Mouse (Mus musculus): Measurements from ENCODE around the gene H2-Ob. TPM values are rescaled to one million over a fixed set of nuclear protein-coding genes. Genes with fewer than 3 reads are reported as not detected.
A peak's percentile ranks its signal among the peaks of the same experiment; 100 is the strongest.
"Not testable (repeated sequence)": the region's sequence is repeated elsewhere in the genome, so short reads cannot be mapped to it uniquely, and the experiment has no call there.

Gene H2-Ob
- polyA plus RNA-seq, 1 experiment from 2014 or later = 0.33 TPM

DNA sequence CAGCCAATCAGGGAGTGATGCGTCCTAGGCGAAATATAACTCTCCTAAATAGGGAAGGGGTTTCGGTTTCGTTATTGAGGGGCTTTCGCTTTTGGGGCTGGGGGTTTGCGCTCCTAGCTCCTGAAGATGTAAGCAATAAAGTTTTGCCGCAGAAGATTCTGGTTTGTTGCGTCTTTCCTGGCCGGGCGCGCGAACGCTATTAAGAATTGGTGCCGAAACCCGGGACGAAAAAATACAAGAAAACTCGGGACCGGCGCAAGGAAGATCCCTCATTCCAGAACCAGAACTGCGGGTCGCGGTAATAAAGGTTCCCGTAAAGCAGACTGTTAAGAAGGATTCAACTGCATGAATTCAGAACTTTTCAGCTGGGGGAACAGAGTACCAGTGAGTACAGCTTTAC, 12.8 kb upstream of the H2-Ob start:
- H3K9me3 ChIP-seq (ENCODE audit: control insufficient read depth, low read length); H3K4me3 ChIP-seq (ENCODE audit: low read length); H3K9ac ChIP-seq (ENCODE audit: low read depth, low read length); ATAC-seq; H3K27ac ChIP-seq (ENCODE audit: low read depth, low read length); H3K4me1 ChIP-seq (ENCODE audit: control insufficient read depth, insufficient read depth, low read depth, low read length); H3K4me2 ChIP-seq (ENCODE audit: low read length); H3K27me3 ChIP-seq (replicated peaks; ENCODE audit: control insufficient read depth, insufficient read depth, low read length); H3K36me3 ChIP-seq (ENCODE audit: control insufficient read depth, insufficient read depth, low read length): not testable (repeated sequence)
- 97% methylated on average over 13 of the region's 23 CpGs for WGBS

DNA sequence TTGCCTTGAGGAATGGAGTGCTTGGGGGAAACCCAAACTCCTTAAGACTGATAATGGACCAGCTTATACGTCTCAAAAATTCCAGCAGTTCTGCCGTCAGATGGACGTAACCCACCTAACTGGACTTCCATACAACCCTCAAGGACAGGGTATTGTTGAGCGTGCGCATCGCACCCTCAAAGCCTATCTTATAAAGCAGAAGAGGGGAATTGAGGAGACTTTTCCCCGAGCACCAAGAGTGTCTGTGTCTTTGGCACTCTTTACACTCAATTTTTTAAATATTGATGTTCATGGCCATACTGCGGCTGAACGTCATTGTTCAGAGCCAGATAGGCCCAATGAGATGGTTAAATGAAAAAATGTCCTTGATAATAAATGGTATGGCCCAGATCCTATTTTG, 7.7 kb upstream of the H2-Ob start:
- not testable (repeated sequence) for H3K9me3 ChIP-seq (ENCODE audit: control insufficient read depth, low read length); ATAC-seq; H3K27me3 ChIP-seq (replicated peaks; ENCODE audit: control insufficient read depth, insufficient read depth, low read length); H3K9ac ChIP-seq (ENCODE audit: low read depth, low read length); H3K4me1 ChIP-seq (ENCODE audit: control insufficient read depth, insufficient read depth, low read depth, low read length); H3K36me3 ChIP-seq (ENCODE audit: control insufficient read depth, insufficient read depth, low read length); H3K4me2 ChIP-seq (ENCODE audit: low read length); H3K4me3 ChIP-seq (ENCODE audit: low read length); H3K27ac ChIP-seq (ENCODE audit: low read depth, low read length)
- 97% methylated on average over 4 of the region's 9 CpGs for WGBS

- H3K9me3 ChIP-seq (ENCODE audit: control insufficient read depth, low read length); ATAC-seq; H3K4me2 ChIP-seq (ENCODE audit: low read length); H3K4me3 ChIP-seq (ENCODE audit: low read length); H3K27me3 ChIP-seq (replicated peaks; ENCODE audit: control insufficient read depth, insufficient read depth, low read length); H3K9ac ChIP-seq (ENCODE audit: low read depth, low read length); H3K36me3 ChIP-seq (ENCODE audit: control insufficient read depth, insufficient read depth, low read length); H3K4me1 ChIP-seq (ENCODE audit: control insufficient read depth, insufficient read depth, low read depth, low read length); H3K27ac ChIP-seq (ENCODE audit: low read depth, low read length): not testable (repeated sequence)
- 98% methylated on average over 3 of the region's 7 CpGs for WGBS
These were observed 6.7 kb upstream of the H2-Ob start for GRCm38 (mm10) chr17:34232021-34232420.

DNA sequence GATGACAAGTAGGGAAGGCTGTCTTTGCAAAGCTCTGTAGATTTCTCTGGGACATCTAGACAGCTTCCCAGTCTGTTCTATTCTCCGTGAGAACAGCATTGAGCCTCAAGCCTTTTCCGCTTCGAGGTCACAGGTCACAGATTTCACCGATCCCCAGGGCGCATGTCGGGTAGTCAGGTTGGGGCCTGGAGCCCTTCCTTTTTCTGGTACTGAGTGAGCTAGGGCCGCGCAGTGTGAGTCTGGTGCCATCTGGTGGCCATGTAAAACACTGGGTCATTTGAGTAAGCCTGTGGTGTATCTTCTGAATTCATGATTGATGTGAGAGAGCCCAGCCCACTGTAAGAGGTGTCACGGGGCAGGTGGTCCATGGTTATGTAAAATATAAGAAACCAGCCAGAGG, 3.8 kb upstream of the H2-Ob start:
- Histone ChIP-seq H3K27ac (ENCODE audit: low read depth, low read length) (no peak overlapping the region), H3K4me3 (ENCODE audit: low read length) (no peak overlapping the region), H3K9me3 (ENCODE audit: control insufficient read depth, low read length) (no peaks in the 10 kb centered on the region), H3K9ac (ENCODE audit: low read depth, low read length) (no peak overlapping the region), H3K4me2 (ENCODE audit: low read length) (no peak overlapping the region), H3K36me3 (ENCODE audit: control insufficient read depth, insufficient read depth, low read length) (no peaks in the 10 kb centered on the region), H3K4me1 (ENCODE audit: control insufficient read depth, insufficient read depth, low read depth, low read length) (no peaks in the 10 kb centered on the region), H3K27me3 (replicated peaks; ENCODE audit: control insufficient read depth, insufficient read depth, low read length) (no peaks in the 10 kb centered on the region)
- WGBS = 49% methylated on average over 9 of the region's 9 CpGs
- ATAC-seq = peak; percentile 74; the same call in 1 of the 2 replicates

DNA sequence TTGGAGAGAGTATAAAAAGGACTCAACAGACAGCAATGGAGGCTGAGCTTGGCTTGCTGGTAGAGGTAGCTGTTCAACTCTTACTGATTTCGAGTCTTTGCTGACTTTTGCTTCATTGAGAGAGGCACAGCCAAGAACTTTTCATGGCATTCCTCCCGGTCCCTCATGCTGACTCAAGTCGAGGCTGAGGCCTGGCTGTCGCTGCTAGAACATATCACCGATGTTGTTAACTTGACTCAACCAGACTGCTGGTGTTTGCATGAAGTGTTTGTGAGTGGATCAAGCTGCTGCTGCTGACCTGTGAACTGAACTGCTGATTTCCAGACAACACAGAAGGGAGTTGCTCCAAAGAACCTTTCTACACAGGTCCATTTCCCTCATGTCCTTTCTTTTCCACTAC, 2.0 kb upstream of the H2-Ob start:
- Histone ChIP-seq H3K27me3 (replicated peaks; ENCODE audit: control insufficient read depth, insufficient read depth, low read length) (no peaks in the 10 kb centered on the region), H3K36me3 (ENCODE audit: control insufficient read depth, insufficient read depth, low read length) (no peaks in the 10 kb centered on the region), H3K4me2 (ENCODE audit: low read length) (no peak overlapping the region), H3K4me1 (ENCODE audit: control insufficient read depth, insufficient read depth, low read depth, low read length) (no peaks in the 10 kb centered on the region), H3K4me3 (ENCODE audit: low read length) (no peak overlapping the region), H3K9ac (ENCODE audit: low read depth, low read length) (no peak overlapping the region), H3K27ac (ENCODE audit: low read depth, low read length) (no peak overlapping the region), H3K9me3 (ENCODE audit: control insufficient read depth, low read length) (peaks cover under 1% of the 10 kb centered on the region)
- 83% methylated on average over 5 of the region's 5 CpGs for WGBS
- ATAC-seq = no peak

- Histone ChIP-seq H3K4me2 (ENCODE audit: low read length) (no peak overlapping the region), H3K9ac (ENCODE audit: low read depth, low read length) (no peak overlapping the region), H3K4me3 (ENCODE audit: low read length) (no peak overlapping the region), H3K27ac (ENCODE audit: low read depth, low read length) (no peak overlapping the region), H3K9me3 (ENCODE audit: control insufficient read depth, low read length) (peaks cover 3% of the 10 kb centered on the region), H3K4me1 (ENCODE audit: control insufficient read depth, insufficient read depth, low read depth, low read length) (no peaks in the 10 kb centered on the region), H3K36me3 (ENCODE audit: control insufficient read depth, insufficient read depth, low read length) (no peaks in the 10 kb centered on the region), H3K27me3 (replicated peaks; ENCODE audit: control insufficient read depth, insufficient read depth, low read length) (no peaks in the 10 kb centered on the region)
- ATAC-seq = no peak
- WGBS = 80% methylated on average over 3 of the region's 3 CpGs
These were observed 962 bp upstream of the H2-Ob start for GRCm38 (mm10) chr17:34237741-34238140.

- peaks cover 3% of the 10 kb centered on the region for H3K9me3 ChIP-seq (ENCODE audit: control insufficient read depth, low read length)
- H3K36me3 ChIP-seq (ENCODE audit: control insufficient read depth, insufficient read depth, low read length) = no peaks in the 10 kb centered on the region
- no peaks in the 10 kb centered on the region for H3K27me3 ChIP-seq (replicated peaks; ENCODE audit: control insufficient read depth, insufficient read depth, low read length)
- no peak overlapping the region for H3K4me2 ChIP-seq (ENCODE audit: low read length)
- H3K4me3 ChIP-seq (ENCODE audit: low read length) = no peak overlapping the region
- 76% methylated on average over 10 of the region's 10 CpGs for WGBS
- no peaks in the 10 kb centered on the region for H3K4me1 ChIP-seq (ENCODE audit: control insufficient read depth, insufficient read depth, low read depth, low read length)
- no peak overlapping the region for H3K27ac ChIP-seq (ENCODE audit: low read depth, low read length)
- no peak overlapping the region for H3K9ac ChIP-seq (ENCODE audit: low read depth, low read length)
- no peak for ATAC-seq
These were observed 918 bp downstream of the H2-Ob start for GRCm38 (mm10) chr17:34239601-34240041.

DNA sequence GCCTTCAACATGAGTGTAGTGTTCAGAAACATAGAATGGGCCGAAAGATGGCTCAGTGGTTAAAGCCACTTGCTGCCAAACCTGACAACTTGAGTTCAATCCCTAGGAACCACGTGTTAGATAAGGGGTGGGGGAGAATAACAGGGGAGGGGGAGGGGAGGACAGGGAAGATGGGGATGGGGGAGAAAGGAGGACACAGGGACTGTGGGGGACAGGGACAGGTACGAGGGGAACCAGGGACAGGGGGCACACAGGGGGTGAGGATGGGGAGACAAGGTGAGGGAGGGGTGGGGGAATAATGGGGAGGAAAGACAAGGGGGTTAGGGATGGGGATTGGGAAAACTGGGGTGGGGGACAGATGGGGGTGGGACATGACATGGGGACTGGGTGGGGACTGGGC, 1.7 kb downstream of the H2-Ob start:
- ATAC-seq = no peak
- H3K4me3 ChIP-seq (ENCODE audit: low read length) = no peak overlapping the region
- WGBS = 71% methylated on average over 3 of the region's 3 CpGs

DNA sequence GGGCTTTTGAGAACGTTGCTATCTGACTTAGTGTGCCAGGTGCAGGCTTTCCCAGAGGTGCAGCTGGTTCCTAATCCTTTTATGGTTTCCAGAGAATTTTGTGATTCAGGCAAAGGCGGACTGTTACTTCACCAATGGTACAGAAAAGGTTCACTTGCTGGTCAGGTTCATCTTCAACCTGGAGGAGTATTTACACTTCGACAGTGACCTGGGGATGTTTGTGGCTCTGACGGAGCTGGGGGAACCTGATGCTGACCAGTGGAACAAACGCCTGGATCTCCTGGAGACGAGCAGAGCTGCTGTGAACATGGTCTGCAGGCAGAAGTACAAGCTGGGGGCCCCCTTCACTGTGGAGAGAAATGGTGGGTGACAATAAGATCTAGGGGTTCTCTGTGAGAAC, 2.2 kb downstream of the H2-Ob start:
- H3K9ac ChIP-seq (ENCODE audit: low read depth, low read length) = no peak overlapping the region
- H3K4me2 ChIP-seq (ENCODE audit: low read length) = no peak overlapping the region
- peaks cover 3% of the 10 kb centered on the region for H3K9me3 ChIP-seq (ENCODE audit: control insufficient read depth, low read length)
- 80% methylated on average over 6 of the region's 6 CpGs for WGBS
- H3K27ac ChIP-seq (ENCODE audit: low read depth, low read length) = no peak overlapping the region
- no peaks in the 10 kb centered on the region for H3K36me3 ChIP-seq (ENCODE audit: control insufficient read depth, insufficient read depth, low read length)
- H3K4me3 ChIP-seq (ENCODE audit: low read length) = no peak overlapping the region
- ATAC-seq = no peak
- no peaks in the 10 kb centered on the region for H3K4me1 ChIP-seq (ENCODE audit: control insufficient read depth, insufficient read depth, low read depth, low read length)
- no peaks in the 10 kb centered on the region for H3K27me3 ChIP-seq (replicated peaks; ENCODE audit: control insufficient read depth, insufficient read depth, low read length)

More for the DNA sequence above, 1.7 kb downstream of the H2-Ob start:
- H3K27me3 ChIP-seq (replicated peaks; ENCODE audit: control insufficient read depth, insufficient read depth, low read length) = no peaks in the 10 kb centered on the region
- no peak overlapping the region for H3K4me2 ChIP-seq (ENCODE audit: low read length)
- H3K4me1 ChIP-seq (ENCODE audit: control insufficient read depth, insufficient read depth, low read depth, low read length) = no peaks in the 10 kb centered on the region
- peaks cover 3% of the 10 kb centered on the region for H3K9me3 ChIP-seq (ENCODE audit: control insufficient read depth, low read length)
- no peak overlapping the region for H3K27ac ChIP-seq (ENCODE audit: low read depth, low read length)
- H3K36me3 ChIP-seq (ENCODE audit: control insufficient read depth, insufficient read depth, low read length) = no peaks in the 10 kb centered on the region
- H3K9ac ChIP-seq (ENCODE audit: low read depth, low read length) = no peak overlapping the region

DNA sequence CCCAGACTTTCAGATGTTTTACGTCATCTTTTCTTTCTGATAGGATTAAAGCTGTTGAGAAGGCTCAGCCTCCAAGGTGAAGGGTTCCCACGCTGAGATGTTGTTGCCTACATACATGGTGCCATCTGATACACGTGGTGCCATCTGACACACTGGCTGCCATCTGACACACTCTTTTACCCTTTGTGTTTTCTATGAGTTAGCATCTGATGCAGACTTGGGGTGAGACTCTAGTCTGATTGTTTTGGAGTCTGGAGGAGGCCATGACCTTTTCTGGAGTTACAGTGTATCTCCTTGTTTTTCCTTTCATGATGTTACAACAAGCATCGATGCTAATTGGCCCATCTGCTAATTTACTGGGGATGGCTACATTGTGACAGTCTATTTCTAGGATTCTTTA, 6.0 kb downstream of the H2-Ob start:
- H3K9ac ChIP-seq (ENCODE audit: low read depth, low read length) = no peak overlapping the region
- ATAC-seq = no peak
- H3K27me3 ChIP-seq (replicated peaks; ENCODE audit: control insufficient read depth, insufficient read depth, low read length) = no peaks in the 10 kb centered on the region
- no peaks in the 10 kb centered on the region for H3K36me3 ChIP-seq (ENCODE audit: control insufficient read depth, insufficient read depth, low read length)
- 77% methylated on average over 4 of the region's 4 CpGs for WGBS
- no peak overlapping the region for H3K4me3 ChIP-seq (ENCODE audit: low read length)
- no peaks in the 10 kb centered on the region for H3K4me1 ChIP-seq (ENCODE audit: control insufficient read depth, insufficient read depth, low read depth, low read length)
- no peak overlapping the region for H3K4me2 ChIP-seq (ENCODE audit: low read length)
- H3K9me3 ChIP-seq (ENCODE audit: control insufficient read depth, low read length) = peaks cover 3% of the 10 kb centered on the region
- H3K27ac ChIP-seq (ENCODE audit: low read depth, low read length) = no peak overlapping the region
